Mouse (Mus musculus) left cerebral cortex, adult 2 months (tissue): ENCODE results near the gene Gm21970. TPM values are rescaled to one million over a fixed set of nuclear protein-coding genes. Genes with fewer than 3 reads are reported as not detected.

Experiments
- DNase-seq, 2 experiments: peaks; one replicate each; pipeline ENCODE4 v3.0.0; 2021 to 2022; ENCODE audit warnings: low spot score in 2 of 2, mixed read lengths in 1 of 2; ENCODE audit errors: extremely low spot score in 1 of 2
- H3K27ac ChIP-seq: fragments of 200-600 bp; 2 replicates; pipeline ENCODE4 v1.8.1; 2022
- H3K4me3 ChIP-seq: fragments of 200-600 bp; 2 replicates; pipeline ENCODE4 v1.8.1; 2022
- CTCF ChIP-seq: fragments of 200-600 bp; IDR thresholded peaks from 2 replicates; pipeline ENCODE4 v1.8.1; 2022; ENCODE audit warnings: antibody characterized with exemption, mild to moderate bottlenecking, moderate library complexity
- intact Hi-C: fragments of 180-260 bp; cut with DNase I; formaldehyde crosslinking; loops from one replicate; pipeline ENCODE4 v1.15.1; 2025
- total RNA-seq, 2 experiments: library from RNA; stranded (reverse); gene quantifications; 2 replicates each; pipeline ENCODE4 v1.2.3; 2021

Gene Gm21970
- total RNA-seq, 2 experiments from 2014 or later = not detected

DNA sequence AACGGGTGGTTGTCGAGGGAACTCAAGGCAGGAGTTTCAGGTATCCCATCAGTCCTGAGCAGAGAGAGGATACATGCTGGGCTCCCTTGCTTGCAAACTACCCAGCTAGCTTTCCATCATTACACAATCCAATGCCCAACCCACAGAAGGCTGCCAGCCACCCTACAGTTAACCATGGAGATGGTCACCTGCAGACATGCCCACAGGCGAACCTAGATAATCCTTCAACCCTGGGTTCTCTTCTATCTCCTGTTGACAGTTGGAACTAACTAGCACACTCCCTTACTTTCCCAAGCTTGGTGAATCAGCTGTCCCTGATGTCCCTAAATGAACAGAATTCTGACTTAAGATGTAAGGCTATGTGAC lies 4.4 kb upstream of the Gm21970 start:
- Histone ChIP-seq H3K27ac (no peak overlapping the region), H3K4me3 (no peak overlapping the region)
- no peak for TF ChIP-seq CTCF
- intact Hi-C loops = no loop called here
- DNase-seq = no peak

DNA sequence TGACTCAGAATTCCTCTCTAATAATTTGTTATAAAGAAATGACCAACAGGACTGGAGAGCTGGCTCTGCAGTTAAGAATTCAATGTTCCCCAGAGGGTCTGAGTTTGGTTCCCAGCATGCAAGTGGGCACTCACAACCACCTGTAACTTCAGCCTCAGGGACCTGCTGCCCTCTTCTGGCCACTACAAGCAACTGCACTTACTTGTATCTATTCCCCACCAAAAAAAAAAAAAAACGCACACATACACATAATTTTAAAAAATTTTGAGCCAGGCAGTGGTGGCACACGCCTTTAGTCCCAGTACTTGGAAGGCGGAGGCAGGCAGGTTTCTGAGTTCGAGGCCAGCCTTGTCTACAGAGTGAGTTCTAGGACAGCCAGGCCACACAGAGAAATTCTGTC lies 1.4 kb upstream of the Gm21970 start:
- DNase-seq = no peak
- Histone ChIP-seq H3K4me3 (no peak overlapping the region), H3K27ac (no peak overlapping the region)
- intact Hi-C loops = no loop called here
- TF ChIP-seq CTCF = peak; percentile 61

DNA sequence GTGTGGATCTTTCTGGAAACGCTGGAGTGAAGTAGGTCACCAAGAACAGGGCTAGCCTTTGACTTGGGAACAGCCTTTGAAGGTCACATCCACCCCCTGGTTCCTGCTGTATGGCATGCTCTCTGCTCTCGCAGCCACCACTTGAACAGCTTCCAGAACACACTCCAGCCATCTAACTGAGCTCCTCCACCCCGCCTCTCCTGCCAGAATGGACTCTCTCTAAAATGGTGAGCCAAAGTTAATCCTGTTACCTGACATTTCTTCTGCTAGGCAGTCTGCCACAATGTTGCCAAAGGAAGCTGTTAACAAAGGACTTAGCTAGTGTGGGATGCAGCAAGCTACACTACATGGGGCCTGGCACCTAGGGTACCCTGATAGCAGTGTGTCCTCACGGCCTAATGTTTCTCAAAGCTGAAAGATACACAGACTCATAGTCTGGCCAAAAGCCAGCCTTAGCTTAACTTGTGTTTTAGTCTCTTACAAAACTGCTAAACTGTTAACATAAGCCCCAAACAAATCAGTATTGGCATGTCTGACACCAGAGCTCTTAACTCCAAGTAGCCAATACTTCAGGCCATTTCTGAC lies 3.4 kb downstream of the Gm21970 start:
- no peak for TF ChIP-seq CTCF
- DNase-seq = no peak
- Histone ChIP-seq H3K27ac (no peak overlapping the region), H3K4me3 (no peak overlapping the region)
- intact Hi-C loops = no loop called here

DNA sequence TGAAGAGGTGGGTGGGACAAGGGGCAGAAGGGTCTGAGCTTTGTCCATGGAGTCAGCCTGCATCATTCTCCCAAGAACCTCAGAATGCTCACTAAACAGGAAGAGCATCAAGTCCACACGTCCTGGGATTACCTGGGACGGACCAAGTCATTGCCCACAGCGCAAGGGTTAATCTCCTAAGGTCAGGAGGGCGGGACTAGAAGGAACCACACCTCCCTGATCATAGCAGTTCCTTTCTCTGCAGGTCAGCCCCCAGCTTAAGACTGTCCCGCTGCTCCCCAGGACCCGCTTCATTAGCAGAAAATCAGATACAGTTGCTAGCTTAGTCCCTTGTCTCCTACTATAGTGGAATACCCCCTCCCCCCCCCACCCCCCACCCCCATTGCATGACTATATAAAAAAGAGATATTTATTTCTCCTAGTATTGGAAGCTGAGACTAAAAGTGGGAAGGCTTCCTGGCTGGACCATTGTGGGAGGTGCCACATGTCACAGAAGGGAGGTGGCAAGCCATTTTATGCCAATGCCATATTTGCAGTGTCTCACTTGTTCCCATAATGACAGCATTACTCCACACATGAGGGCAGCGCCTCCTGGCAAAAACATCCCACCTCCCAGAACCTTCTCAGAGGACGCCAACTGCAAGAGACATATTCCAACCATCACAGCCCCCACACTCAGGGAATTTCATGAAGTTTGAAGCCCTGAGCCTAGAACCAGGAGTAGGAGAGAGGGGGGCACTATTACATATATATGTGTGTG lies 4.3 kb downstream of the Gm21970 start:
- no peak for DNase-seq
- H3K4me3 ChIP-seq = no peak overlapping the region
- no peak overlapping the region for H3K27ac ChIP-seq
- TF ChIP-seq CTCF = no peak
- intact Hi-C loops = no loop called here

DNA sequence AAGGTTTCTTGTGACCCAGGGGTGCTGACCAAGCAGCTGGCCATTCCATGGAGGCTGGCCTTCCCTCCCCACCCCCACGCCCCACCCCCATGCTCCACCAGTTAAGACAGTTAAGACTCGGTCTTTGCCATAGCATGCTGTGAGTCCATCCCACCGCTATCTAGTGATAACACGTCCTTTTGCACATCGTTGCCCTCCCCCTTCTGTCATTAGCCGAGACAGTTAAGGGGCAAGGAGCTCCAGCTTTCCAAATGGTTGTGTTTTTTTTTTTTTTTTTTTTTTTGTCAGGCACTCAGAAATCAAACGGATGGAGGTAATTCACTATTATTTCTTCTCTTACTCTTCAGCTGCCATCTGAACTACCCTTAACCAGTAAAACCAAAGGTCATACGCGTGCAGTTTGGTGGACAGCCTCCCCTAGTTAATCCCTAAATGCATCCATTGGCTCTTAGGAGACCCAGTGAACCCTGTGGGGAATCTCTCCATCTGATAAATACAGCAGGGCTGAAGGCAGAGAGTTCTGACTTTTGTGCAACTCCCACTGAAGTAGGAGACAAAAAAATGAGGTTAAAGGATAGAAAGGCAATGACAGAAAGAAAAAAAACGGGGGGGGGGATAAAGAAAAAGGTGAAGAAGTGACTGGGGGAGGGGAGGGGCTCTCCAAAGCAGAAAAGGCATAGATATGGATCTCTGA lies 5.5 kb downstream of the Gm21970 start:
- DNase-seq = no peak
- TF ChIP-seq CTCF = no peak
- no peak overlapping the region for H3K27ac ChIP-seq
- no peak overlapping the region for H3K4me3 ChIP-seq
- intact Hi-C loops = no loop called here

DNA sequence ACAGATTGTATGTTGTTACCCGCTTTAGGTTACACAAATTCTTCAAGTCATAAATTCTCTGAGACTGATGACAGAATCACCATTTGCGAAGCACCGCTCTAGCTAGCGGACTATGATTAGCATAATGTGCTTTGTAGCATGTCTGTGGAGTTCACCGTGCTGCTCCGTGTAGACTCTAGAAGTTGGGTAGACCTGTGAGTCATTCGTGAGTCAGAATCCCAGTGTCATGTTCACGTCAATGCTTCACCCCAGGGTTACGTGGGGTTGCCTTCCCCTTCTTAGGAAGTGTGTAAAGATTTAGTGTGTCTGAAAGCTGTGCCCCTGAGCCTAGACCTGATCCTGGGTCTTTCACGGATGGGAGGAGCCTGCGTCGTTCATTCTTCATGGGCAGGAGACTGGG lies 6.5 kb downstream of the Gm21970 start:
- intact Hi-C loops = no loop called here
- no peak for TF ChIP-seq CTCF
- no peak for DNase-seq
- Histone ChIP-seq H3K27ac (no peak overlapping the region), H3K4me3 (no peak overlapping the region)

DNA sequence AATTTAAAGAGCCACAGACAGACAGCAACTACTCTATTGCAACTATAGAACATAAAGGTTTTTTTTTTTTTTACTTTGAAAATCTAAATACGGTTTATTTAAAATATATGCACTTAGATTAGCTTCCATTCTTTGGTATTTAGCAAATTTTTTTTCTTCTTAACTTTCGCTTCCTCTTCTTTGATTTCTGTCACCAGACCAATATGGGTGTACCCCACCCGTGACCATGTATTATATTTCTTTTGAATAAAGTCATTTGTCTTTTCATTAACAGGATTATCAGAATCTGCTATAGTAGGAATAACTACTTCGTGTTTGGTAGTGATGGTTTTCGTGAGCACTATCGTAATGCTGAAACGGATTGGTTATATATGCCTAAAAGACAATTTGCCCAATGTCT lies 7.4 kb downstream of the Gm21970 start:
- no peak overlapping the region for H3K4me3 ChIP-seq
- intact Hi-C loops = no loop called here
- no peak for TF ChIP-seq CTCF

DNA sequence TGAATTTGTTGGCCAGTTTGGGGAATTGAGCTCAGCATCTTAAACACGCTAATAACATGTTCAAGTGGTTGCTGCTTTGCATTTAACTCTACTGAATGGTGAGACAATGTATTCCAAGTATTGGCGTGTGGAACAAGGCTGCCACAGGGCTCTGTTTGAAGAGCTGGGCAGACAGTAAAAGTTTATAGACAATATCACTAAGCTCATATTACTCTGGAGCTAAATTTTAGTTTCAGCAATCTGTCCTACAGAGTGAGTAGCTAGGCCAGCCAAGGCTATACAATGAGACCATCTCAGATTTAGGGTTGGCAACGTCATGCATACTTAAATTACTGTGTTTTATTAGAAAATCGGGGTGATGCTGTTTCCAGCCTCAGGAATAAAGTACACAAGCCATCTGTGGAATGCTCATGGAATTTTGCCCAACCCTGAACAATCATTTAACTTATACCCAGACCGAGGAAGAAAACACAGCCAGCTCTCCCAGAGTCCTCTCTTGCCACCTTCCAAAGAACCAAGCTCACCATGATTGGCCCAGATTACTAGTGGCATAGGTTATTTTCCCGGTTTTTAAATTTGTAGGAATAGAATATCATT lies 10.1 kb downstream of the Gm21970 start:
- H3K27ac ChIP-seq = no peak overlapping the region
- intact Hi-C loops = no loop called here
- no peak overlapping the region for H3K4me3 ChIP-seq
- TF ChIP-seq CTCF = no peak
- no peak for DNase-seq

More for the DNA sequence above, 7.4 kb downstream of the Gm21970 start:
- no peak overlapping the region for H3K27ac ChIP-seq
- DNase-seq = no peak

DNA sequence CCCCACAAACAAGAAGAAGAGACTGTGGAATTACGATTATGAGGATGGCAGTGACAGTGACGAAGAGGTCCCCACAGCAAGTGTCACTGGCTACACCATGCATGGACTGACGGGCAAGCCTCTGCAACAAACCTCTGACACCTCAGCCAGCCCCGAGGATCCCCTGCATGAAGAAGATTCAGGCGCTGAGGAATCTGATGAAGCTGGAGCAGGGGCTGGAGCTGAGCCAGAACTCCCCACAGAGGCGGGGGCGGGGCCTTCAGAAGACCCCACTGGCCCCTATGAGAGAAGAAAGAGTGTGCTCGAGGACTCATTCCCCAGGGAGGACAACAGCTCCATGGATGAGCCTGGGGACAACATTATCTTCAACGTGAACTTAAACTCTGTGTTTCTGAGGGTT lies 12.3 kb downstream of the Gm21970 start:
- no peak overlapping the region for H3K27ac ChIP-seq
- intact Hi-C loops = no loop called here
- TF ChIP-seq CTCF = no peak
- H3K4me3 ChIP-seq = no peak overlapping the region
- no peak for DNase-seq

DNA sequence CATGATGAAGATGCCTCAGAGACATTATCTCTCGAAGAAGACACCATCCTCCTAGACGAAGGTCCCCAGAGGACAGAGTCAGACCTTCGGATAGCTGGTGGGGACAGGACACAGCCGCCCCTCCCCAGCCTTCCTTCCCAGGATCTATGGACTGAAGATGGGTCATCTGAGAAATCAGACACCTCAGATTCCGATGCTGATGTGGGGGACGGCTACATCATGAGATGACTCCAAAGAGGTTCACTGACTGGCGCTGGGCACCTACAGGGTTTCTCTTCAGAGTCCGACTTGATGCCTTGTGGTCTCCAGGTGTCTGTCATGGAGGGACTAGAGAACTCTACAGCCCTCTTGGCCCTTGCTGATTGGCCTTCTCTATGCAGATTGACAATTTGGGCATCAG lies 12.7 kb downstream of the Gm21970 start:
- DNase-seq = no peak
- intact Hi-C loops = no loop called here
- H3K27ac ChIP-seq = no peak overlapping the region
- H3K4me3 ChIP-seq = no peak overlapping the region
- no peak for TF ChIP-seq CTCF

DNA sequence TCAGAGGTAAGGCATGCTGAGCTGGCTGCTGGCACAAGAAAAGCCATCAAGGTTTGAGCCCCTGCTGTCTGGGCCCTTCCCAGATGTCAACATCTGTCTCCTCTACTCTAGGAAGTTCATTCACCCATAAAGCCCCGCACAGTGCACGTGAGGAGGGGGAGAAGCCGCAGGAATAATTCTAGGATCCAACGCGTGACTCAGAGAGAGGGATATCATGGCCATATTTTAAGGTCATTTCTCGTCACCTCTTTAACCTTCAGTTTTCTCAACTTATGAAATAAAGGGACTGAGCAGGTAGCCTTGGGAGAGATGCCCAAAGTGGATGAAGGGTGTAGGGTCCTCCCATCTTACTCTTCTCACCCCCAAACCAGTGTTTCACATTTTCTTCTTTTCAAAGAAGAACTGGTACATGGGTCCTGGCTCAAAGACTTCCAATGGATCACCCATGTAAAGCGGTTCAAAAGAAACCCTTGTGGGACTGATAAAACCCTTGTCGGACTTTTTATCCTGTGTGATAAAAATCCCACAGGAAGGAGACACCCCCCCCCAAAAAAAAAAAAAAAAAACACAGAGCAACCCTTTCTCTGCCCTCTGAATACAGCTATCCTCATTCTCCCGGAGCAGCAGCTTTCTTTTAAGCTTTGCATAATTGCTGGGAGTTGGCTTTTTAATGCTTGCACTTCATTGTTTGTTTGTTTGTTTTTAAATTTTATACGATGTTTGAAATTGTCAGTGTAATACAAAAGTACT lies 13.5 kb downstream of the Gm21970 start:
- no peak for TF ChIP-seq CTCF
- no peak overlapping the region for H3K4me3 ChIP-seq
- no peak for DNase-seq
- no peak overlapping the region for H3K27ac ChIP-seq
- intact Hi-C loops = loop anchor here (5.0 kb wide), 1 partner anchor 82 kb away; the partner anchor contains the start of gene Ifnar1
